Comparison of ENCODE assay signal across 21 mouse cellular contexts in the genomic region with DNA sequence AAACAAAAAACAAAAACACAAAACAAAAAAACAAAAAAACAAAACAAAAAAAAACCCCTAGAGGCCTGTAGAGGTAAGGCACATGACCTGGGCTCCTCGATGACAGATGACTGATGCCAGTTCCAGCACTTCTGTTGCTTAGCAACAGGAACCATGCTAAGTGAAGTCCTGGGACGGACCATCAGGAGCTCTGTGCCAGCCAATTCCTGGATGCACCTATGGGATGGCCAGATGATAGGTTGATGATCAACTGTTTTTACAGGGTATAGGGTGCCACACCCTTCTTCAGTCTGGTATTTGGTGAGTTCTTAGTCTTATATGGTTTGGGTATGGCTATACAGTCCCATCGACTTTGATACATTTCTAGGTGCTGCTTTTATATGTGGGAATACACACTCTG.
DNase-seq lines count a peak whose midpoint lies in the region; ATAC-seq and TF ChIP-seq lines count a peak whose summit lies in the region.
"Had no signal": no experiment of that assay in that cellular context is flagged by ENCODE, and none has a peak within 500 bp of the region (broad histone marks: within the 10 kb centered on the region; RNA-seq: fewer than 3 reads in every experiment).

No protein-coding gene starts in this region.

- no peaks in the 10 kb centered on the region for H3K4me1 ChIP-seq in forebrain, embryonic 11.5 days (replicated peaks; ENCODE audit: control insufficient read depth, insufficient read depth, low read length)
- peaks cover 9% of the 10 kb centered on the region; the same call in 1 of the 2 replicates for H3K4me1 ChIP-seq in forebrain, embryonic 13.5 days
- H3K4me1 ChIP-seq: heart, embryonic 12.5 days; megakaryocyte, embryonic 14.5 days had no signal

- no peaks in the 10 kb centered on the region for H3K9me3 ChIP-seq in forebrain, embryonic 11.5 days (ENCODE audit: control insufficient read depth, low read length)
- no peaks in the 10 kb centered on the region for H3K9me3 ChIP-seq in forebrain, embryonic 13.5 days (replicated peaks)
- H3K9me3 ChIP-seq: heart, embryonic 12.5 days had no signal

- H3K36me3 ChIP-seq in forebrain, embryonic 11.5 days (ENCODE audit: control insufficient read depth, insufficient read depth, low read length) = no peaks in the 10 kb centered on the region
- no peaks in the 10 kb centered on the region for H3K36me3 ChIP-seq in forebrain, embryonic 13.5 days (ENCODE audit: poor library complexity, severe bottlenecking)
- H3K36me3 ChIP-seq: heart, embryonic 12.5 days had no signal

- no peak overlapping the region for H3K27ac ChIP-seq in forebrain, embryonic 11.5 days (ENCODE audit: low read depth, low read length)
- H3K27ac ChIP-seq in forebrain, embryonic 13.5 days = no peak overlapping the region
- no peak overlapping the region for H3K27ac ChIP-seq in layer of hippocampus, adult 2 months

- DNase-seq in forebrain, embryonic 11.5 days (ENCODE audit: low spot score) = no peak
- no peak for DNase-seq in layer of hippocampus, adult 2 months (ENCODE audit: low spot score in 2 of 2)
- DNase-seq in layer of hippocampus, adult 9-11 months = no peak
- DNase-seq in retina, postnatal 1 day = peak; percentile 19
- DNase-seq in retina, embryonic 14.5 days (ENCODE audit: low spot score) = no peak
- DNase-seq in adrenal gland, postnatal 10 days = no peak
- DNase-seq: adrenal gland, adult 8-10 months; cerebellum, postnatal 36 days; gastrocnemius, postnatal 10 days; heart, adult 11 months; heart, postnatal 14 days; kidney, adult 11 months; kidney, postnatal 10 days; lung, adult 18-20 months; lung, postnatal 14 days; right cerebral cortex, postnatal 4 days; thymus, postnatal 14 days had no signal

- H3K27me3 ChIP-seq in forebrain, embryonic 11.5 days (ENCODE audit: control insufficient read depth, insufficient read depth, low read length) = no peaks in the 10 kb centered on the region
- H3K27me3 ChIP-seq in forebrain, embryonic 13.5 days = no peaks in the 10 kb centered on the region
- H3K27me3 ChIP-seq: heart, embryonic 12.5 days; megakaryocyte, embryonic 14.5 days had no signal

- no peak overlapping the region for H3K9ac ChIP-seq in forebrain, embryonic 11.5 days (ENCODE audit: low read length)
- no peak overlapping the region for H3K9ac ChIP-seq in forebrain, embryonic 13.5 days
- H3K9ac ChIP-seq: heart, embryonic 12.5 days had no signal

- peak; percentile 53; the same call in 1 of the 2 replicates for ATAC-seq in forebrain, embryonic 11.5 days (replicated peaks; ENCODE audit: low FRiP score)
- no peak for ATAC-seq in forebrain, embryonic 13.5 days

- TF ChIP-seq CTCF in layer of hippocampus, adult 2 months (conservative IDR thresholded peaks at IDR 0.05) = peak; percentile 48

- H3K4me3 ChIP-seq in forebrain, embryonic 11.5 days (ENCODE audit: low read depth, low read length) = no peak overlapping the region
- H3K4me3 ChIP-seq in forebrain, embryonic 13.5 days = no peak overlapping the region
- H3K4me3 ChIP-seq in layer of hippocampus, adult 2 months = no peak overlapping the region
- H3K4me3 ChIP-seq: heart, embryonic 12.5 days; megakaryocyte, embryonic 14.5 days had no signal

- WGBS in forebrain, embryonic 11.5 days = 56% methylated on average over 3 of the region's 3 CpGs
- 40% methylated on average over 3 of the region's 3 CpGs for WGBS in forebrain, embryonic 13.5 days

- no peak overlapping the region for H3K4me2 ChIP-seq in forebrain, embryonic 11.5 days (ENCODE audit: low read depth, low read length, severe bottlenecking)
- H3K4me2 ChIP-seq in forebrain, embryonic 13.5 days = no peak overlapping the region
- H3K4me2 ChIP-seq: heart, embryonic 12.5 days; liver, embryonic 11.5 days had no signal
